Mouse (Mus musculus) kidney, postnatal 14 days (tissue): ENCODE results near the gene Slc35c2.

Experiments used
- DNase-seq: peaks from one replicate; pipeline ENCODE4 v3.0.0; 2022; ENCODE audit warnings: mixed read lengths

The Slc35c2 gene

DNA sequence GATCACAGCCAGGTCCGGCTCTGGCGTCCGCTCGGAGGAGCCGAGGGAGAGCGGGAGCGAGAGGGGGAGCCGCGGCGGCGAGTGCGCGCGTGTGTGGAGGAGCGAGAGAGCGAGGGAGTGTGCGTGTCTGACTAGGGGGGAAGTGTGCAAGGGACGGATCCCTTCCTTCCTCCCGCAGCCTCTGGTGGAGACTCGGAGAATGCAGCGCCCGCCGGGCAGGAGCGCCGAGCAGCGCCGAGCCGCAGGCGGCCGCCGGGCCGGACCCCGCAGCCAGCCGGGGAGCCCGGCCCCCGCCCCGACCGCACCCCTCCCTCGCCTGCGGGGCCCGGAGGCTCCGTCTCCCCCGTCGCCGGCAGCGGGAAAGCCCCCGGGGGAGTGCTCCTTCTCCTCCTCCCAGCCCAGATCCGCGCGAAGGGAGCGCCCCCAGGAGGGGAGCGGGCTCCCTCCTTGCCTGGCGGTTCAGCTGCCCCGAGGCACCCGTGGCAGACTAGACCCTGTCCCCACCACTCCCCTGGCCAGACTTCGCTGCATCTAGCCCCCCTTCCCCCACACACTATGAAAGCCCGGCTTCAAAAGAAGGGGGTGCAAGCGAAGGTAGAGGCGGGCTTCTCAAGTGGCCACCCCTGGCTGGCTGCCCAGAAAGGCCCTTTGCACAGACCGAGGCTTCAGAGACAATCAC, 52.9 kb downstream of the Slc35c2 start, which contains the start of gene Cdh22:
TSS of gene Cdh22 (minus strand) at position 241 of the 679 bp plus-strand sequence.
- DNase-seq = peak; percentile 45

- DNase-seq = no peak
These were observed 53.4 kb downstream of the Slc35c2 start for GRCm38 (mm10) chr2:165234291-165234612.

DNA sequence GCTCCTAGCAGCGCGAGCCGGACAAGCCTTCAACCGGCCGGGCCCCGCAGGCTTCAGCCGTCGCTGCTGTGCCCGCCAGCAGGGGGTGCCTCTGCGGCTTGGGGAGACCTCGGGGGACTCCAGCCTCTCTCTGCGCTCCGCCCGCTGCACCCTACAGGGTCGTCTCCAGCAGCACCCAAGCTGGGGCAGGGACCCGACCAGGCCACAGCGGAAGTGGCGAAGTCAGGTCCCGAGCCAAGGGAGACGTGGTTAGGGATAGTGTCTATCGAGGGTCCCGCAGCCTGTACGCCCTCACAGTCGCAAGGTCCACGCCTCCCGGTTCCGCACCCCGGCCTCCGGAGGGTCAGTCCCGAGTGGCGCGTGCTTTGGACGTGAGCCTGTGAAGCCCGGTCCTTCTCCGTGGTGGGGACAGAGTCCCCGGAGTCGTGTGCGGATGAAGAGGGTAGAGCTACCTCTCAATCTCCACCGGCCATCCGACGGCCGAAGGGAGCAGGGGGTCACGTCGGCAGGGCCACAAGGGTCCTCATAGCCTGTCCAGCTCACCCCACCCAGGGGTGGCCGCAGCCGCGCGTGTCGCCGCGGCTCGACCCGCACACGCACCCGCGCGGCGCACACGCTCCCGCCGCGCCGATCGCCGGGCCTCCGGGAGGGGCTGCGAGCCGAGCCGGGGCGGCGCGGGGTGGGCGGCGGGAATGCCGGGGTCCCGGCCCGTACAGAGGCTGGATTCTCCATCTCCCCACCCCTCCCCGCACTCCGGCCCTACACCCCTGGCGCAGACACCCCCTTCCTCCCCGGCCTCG, 54.0 kb downstream of the Slc35c2 start:
- peak; percentile 54 for DNase-seq

DNA sequence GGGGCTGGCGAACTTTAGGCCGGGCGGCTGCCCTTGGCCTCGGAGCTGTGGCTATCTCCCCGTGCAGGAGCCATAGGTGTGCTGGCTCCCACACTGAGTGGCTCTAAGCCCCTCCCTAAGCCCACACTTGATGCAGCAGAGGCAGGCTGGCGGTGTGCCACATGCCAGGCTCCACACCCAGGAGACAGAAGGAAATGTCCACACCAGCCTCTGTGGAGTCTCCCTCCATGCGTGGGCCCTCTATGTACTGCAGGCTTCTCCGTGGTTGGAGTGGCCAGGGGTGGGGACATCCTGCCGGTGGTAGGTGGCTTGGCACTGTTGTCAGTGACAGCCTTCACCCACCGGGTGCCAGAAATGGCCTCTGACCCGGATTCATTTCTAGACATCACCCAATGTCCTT, 58.6 kb downstream of the Slc35c2 start:
- DNase-seq = no peak
